Mouse (Mus musculus) neural tube, embryonic 13.5 days (tissue): Measurements from ENCODE around the gene Ankrd34a. TPM values are rescaled to one million over a fixed set of nuclear protein-coding genes. Genes with fewer than 3 reads are reported as not detected.
A peak's percentile ranks its signal among the peaks of the same experiment; 100 is the strongest.
"Not testable (repeated sequence)": the region's sequence is repeated elsewhere in the genome, so short reads cannot be mapped to it uniquely, and the experiment has no call there.

Experiments used
- ATAC-seq: fragments of 200-750 bp; cut with Nextera tagmentation; 2 replicates; pipeline ENCODE4 v1.8.0; 2017; ENCODE audit warnings: low read depth, mild to moderate bottlenecking, moderate TSS enrichment, moderate library complexity
- H3K27ac ChIP-seq: fragments of 300-500 bp; sonication (generic); replicated peaks from 2 replicates; pipeline ENCODE4 v1.5.1; 2015; ENCODE audit warnings: moderate library complexity, mild to moderate bottlenecking, inconsistent platforms
- H3K27me3 ChIP-seq: fragments of 300-500 bp; sonication (generic); 2 replicates; pipeline ENCODE4 v1.6.1; 2015; ENCODE audit warnings: mild to moderate bottlenecking, inconsistent platforms
- H3K36me3 ChIP-seq: fragments of 300-500 bp; sonication (generic); 2 replicates; pipeline ENCODE4 v1.6.1; 2015; ENCODE audit warnings: mild to moderate bottlenecking, inconsistent platforms
- H3K4me1 ChIP-seq: fragments of 300-500 bp; sonication (generic); replicated peaks from 2 replicates; pipeline ENCODE4 v1.6.1; 2015; ENCODE audit warnings: inconsistent platforms
- H3K4me2 ChIP-seq: fragments of 300-500 bp; sonication (generic); 2 replicates; pipeline ENCODE4 v1.6.1; 2015; ENCODE audit warnings: inconsistent platforms, mild to moderate bottlenecking, moderate library complexity
- H3K4me3 ChIP-seq: fragments of 300-500 bp; sonication (generic); 2 replicates; pipeline ENCODE4 v1.5.1; 2015; ENCODE audit warnings: mild to moderate bottlenecking, inconsistent platforms
- H3K9ac ChIP-seq: fragments of 300-500 bp; sonication (generic); 2 replicates; pipeline ENCODE4 v1.6.1; 2015; ENCODE audit warnings: moderate library complexity, mild to moderate bottlenecking, inconsistent platforms
- H3K9me3 ChIP-seq: fragments of 300-500 bp; sonication (generic); 2 replicates; pipeline ENCODE4 v1.6.1; 2016; ENCODE audit warnings: inconsistent platforms
- WGBS: fragments of 180-500 bp; shearing (Covaris S2); methylation state at CpG from one replicate; pipeline ENCODE4 v1.1.7; 2015; 5-methylcytosine and 5-hydroxymethylcytosine counted together
- polyA plus RNA-seq: library from polyadenylated mRNA; unstranded; fragments of >200 nt; fragmentation: Nextera tagmentation; extraction: Ambion mirVana; gene quantifications from 2 replicates; pipeline ENCODE4 v1.2.1, GENCODE M21; 2015

Ankrd34a gene
- polyA plus RNA-seq, 1 experiment from 2014 or later = 11.0 TPM

- H3K4me3 ChIP-seq = peak overlapping the region; percentile 84
- H3K27me3 ChIP-seq = 0 out of 2 replicates have a peak, but pooled peaks cover 3% of the 10 kb centered on the region
- no peak for ATAC-seq
- 13% methylated on average over 10 of the region's 10 CpGs for WGBS
- peak overlapping the region; percentile 98 for H3K9ac ChIP-seq
- H3K9me3 ChIP-seq = no peaks in the 10 kb centered on the region
- H3K4me1 ChIP-seq = peaks cover 81% of the 10 kb centered on the region
- peaks cover 6% of the 10 kb centered on the region for H3K36me3 ChIP-seq
- H3K27ac ChIP-seq = peak overlapping the region; percentile 97
- peak overlapping the region; percentile 82 for H3K4me2 ChIP-seq
Observed at GRCm38 (mm10) chr3:96601941-96602703, 5.7 kb downstream of the Ankrd34a start.

DNA sequence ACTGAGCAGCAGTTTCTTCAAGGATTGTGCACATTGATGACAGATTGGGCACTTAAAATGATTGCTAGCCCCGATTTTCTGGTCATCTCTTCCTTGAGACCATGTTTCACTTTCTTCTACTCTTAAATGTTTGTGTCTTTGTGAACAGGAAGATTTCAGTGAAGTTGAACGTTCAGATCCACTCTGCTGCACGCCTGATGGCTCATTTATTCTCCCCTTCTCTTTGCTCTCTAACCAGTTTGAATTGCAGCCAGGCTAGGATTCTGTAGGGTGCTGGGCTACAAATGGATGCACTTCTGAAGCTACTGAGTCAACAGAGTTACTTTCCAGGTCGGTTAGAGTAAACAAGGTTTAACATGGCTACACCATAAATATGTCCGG, 6.3 kb downstream of the Ankrd34a start:
- Histone ChIP-seq H3K36me3 (peaks cover 6% of the 10 kb centered on the region), H3K4me2 (peak overlapping the region; percentile 82), H3K9me3 (no peaks in the 10 kb centered on the region), H3K27ac (peak overlapping the region; percentile 97), H3K9ac (peak overlapping the region; percentile 98), H3K27me3 (0 out of 2 replicates have a peak, but pooled peaks cover 3% of the 10 kb centered on the region), H3K4me1 (peaks cover 78% of the 10 kb centered on the region), H3K4me3 (peak overlapping the region; percentile 84)
- ATAC-seq = no peak
- WGBS = 22% methylated on average over 5 of the region's 5 CpGs

- ATAC-seq = no peak
- H3K4me3 ChIP-seq = peak overlapping the region; percentile 84
- peaks cover 6% of the 10 kb centered on the region for H3K36me3 ChIP-seq
- peaks cover 72% of the 10 kb centered on the region for H3K4me1 ChIP-seq
- no peaks in the 10 kb centered on the region for H3K9me3 ChIP-seq
- 36% methylated on average over 5 of the region's 5 CpGs for WGBS
- peak overlapping the region; percentile 82 for H3K4me2 ChIP-seq
- peak overlapping the region; percentile 97 for H3K27ac ChIP-seq
- H3K9ac ChIP-seq = peak overlapping the region; percentile 98
- H3K27me3 ChIP-seq = 0 out of 2 replicates have a peak, but pooled peaks cover 3% of the 10 kb centered on the region
Observed at GRCm38 (mm10) chr3:96603311-96603710, 6.9 kb downstream of the Ankrd34a start.

DNA sequence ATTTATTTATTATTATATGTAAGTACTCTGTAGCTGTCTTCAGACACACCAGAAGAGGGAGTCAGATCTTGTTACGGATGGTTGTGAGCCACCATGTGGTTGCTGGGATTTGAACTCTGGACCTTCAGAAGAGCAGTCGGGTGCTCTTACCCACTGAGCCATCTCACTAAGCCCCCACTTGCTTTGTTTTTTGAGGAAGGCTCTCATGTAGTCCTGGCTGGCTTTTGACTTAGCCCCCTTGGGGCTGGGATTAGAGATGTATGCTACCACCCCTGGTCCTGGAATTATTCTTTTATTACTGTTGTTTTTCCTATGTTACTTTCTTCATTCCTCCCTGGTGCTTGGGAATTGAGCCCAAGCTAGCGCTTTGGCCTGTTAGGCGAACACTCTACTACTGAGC, 9.6 kb downstream of the Ankrd34a start:
- not testable (repeated sequence) for H3K9ac ChIP-seq, H3K27me3 ChIP-seq, H3K9me3 ChIP-seq, H3K36me3 ChIP-seq, H3K27ac ChIP-seq, H3K4me2 ChIP-seq, H3K4me3 ChIP-seq, ATAC-seq
- peaks cover 48% of the 10 kb centered on the region for H3K4me1 ChIP-seq
- WGBS = 91% methylated on average over 4 of the region's 4 CpGs

DNA sequence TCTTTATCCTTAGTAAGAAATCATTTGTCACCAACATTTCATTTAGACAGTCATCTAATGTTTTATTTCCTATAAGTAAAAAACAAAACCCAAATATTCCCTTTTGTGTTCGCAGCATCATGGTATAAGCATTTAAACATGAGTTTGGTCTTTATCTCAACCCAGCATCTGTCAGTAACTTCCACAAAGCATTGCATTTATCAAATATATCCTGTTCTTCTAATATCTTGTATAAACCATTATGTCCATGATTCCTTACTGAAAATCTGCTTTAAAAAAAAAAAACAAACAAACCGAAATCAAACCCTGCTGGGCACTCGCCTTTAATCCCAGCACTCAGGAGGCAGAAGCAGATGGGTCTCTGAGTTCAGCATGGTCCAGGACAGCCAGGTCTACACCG, 10.2 kb downstream of the Ankrd34a start:
- 89% methylated on average over 4 of the region's 4 CpGs for WGBS
- no peaks in the 10 kb centered on the region for H3K27me3 ChIP-seq
- peaks cover 9% of the 10 kb centered on the region for H3K36me3 ChIP-seq
- H3K9ac ChIP-seq = no peak overlapping the region
- no peak overlapping the region for H3K4me2 ChIP-seq
- no peak overlapping the region for H3K4me3 ChIP-seq
- no peak overlapping the region for H3K27ac ChIP-seq
- H3K9me3 ChIP-seq = no peaks in the 10 kb centered on the region
- no peak for ATAC-seq
- peaks cover 48% of the 10 kb centered on the region for H3K4me1 ChIP-seq

- no peak overlapping the region for H3K9ac ChIP-seq
- no peaks in the 10 kb centered on the region for H3K27me3 ChIP-seq
- no peak overlapping the region for H3K27ac ChIP-seq
- H3K4me3 ChIP-seq = no peak overlapping the region
- 95% methylated on average over 3 of the region's 3 CpGs for WGBS
- ATAC-seq = no peak
- no peaks in the 10 kb centered on the region for H3K9me3 ChIP-seq
- H3K4me1 ChIP-seq = no peaks in the 10 kb centered on the region
- H3K36me3 ChIP-seq = peaks cover 77% of the 10 kb centered on the region
- H3K4me2 ChIP-seq = no peak overlapping the region
Observed at GRCm38 (mm10) chr3:96617941-96618340, 21.5 kb downstream of the Ankrd34a start.

GRCm38 (mm10) chr3:96623201-96623600, 26.8 kb downstream of the Ankrd34a start:
- H3K36me3 ChIP-seq = peaks cover 79% of the 10 kb centered on the region
- no peak overlapping the region for H3K27ac ChIP-seq
- no peaks in the 10 kb centered on the region for H3K9me3 ChIP-seq
- H3K4me2 ChIP-seq = no peak overlapping the region
- no peaks in the 10 kb centered on the region for H3K27me3 ChIP-seq
- ATAC-seq = no peak
- no peak overlapping the region for H3K9ac ChIP-seq
- H3K4me3 ChIP-seq = no peak overlapping the region
- no peaks in the 10 kb centered on the region for H3K4me1 ChIP-seq
- 91% methylated on average over 4 of the region's 4 CpGs for WGBS

DNA sequence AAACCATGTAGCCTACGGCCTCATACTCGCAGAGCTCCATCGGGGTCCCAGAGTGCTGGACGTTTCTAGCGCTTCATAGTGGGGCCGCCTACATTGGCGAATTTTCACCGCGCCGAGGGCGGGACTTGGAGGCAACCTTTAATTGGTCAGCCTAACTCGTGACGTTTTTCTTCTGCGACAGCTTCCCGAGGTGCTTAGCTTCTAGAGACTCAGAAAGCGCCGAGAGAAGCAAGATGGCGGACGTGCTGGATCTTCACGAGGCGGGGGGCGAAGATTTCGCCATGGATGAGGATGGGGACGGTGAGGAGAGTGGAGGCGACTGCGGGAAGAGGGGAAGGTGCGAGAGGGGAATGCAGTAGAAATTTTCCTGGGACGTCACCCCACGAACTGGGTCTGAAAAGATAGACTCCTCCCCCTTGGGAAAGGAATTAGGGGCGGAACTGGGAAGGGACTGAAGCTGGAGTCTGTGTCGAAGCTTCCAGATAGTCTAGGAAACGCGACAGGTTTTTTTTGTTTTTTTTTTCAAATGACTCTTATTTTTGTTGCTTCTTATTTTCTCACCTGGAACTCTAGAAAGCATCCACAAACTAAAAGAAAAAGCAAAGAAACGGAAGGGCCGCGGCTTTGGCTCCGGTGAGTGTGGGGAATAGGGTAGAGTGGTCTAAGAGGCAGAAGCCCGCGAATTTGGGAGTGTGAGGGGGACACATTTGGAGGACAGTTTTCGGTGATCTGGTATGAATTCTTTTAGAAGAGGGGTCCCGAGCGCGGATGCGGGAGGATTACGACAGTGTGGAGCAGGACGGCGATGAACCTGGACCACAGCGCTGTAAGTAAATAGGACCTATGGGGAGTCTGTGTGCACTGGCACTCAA, 33.5 kb downstream of the Ankrd34a start, which contains the start of gene Rbm8a:
TSS of gene Rbm8a (plus strand) at position 205 of the 872 bp plus-strand sequence.
- Histone ChIP-seq H3K4me1 (peaks cover 28% of the 10 kb centered on the region), H3K27me3 (no peaks in the 10 kb centered on the region), H3K4me3 (peak within 1 kb of the TSS; percentile 70), H3K27ac (peak within 1 kb of the TSS; percentile 67), H3K36me3 (peaks cover 47% of the 10 kb centered on the region), H3K9me3 (no peaks in the 10 kb centered on the region), H3K9ac (peak within 1 kb of the TSS; percentile 81), H3K4me2 (peak within 1 kb of the TSS; percentile 87)
- 1% methylated on average over 48 of the region's 48 CpGs for WGBS
- ATAC-seq = peak; percentile 91

DNA sequence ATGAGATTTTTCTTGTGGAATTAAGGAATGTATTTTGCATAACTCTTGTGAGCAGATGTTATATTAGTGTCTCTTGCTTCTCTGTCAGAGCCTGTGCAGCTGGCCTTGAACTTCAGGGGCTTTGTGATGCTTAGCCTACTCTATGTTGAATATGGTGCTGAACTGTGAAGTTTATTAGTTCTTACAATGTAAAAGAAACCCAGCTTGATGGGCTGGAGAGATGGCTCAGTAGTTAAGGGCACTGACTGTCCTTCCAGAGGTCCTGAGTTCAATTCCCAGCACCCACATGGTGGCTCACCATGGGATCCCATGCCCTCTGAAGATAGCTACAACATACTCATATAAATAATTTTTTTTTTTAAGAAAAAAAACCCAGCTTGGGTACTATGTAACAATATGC, 35.6 kb downstream of the Ankrd34a start:
- Histone ChIP-seq H3K4me1 (peaks cover 44% of the 10 kb centered on the region), H3K4me2 (no peak overlapping the region)

DNA sequence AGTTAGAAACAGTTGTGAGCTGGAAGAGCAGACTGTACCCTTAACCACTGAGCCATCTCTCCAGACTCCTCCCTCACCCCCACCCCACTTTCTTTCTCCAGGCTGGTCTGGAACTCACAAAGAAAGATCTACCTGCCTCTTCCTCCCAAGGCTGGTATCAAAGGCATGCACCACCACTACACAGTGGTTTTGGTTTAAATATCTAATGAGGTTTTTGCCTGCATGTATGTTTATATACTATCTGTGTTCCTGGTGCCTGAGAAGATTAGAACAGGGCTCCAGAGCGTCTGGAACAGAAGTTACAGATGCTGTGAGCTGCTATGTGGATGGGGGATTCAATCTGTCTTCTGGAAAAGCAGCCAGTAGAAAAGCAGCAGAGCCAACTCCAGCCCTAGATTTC, 37.6 kb downstream of the Ankrd34a start:
- Histone ChIP-seq H3K27me3 (no peaks in the 10 kb centered on the region), H3K4me3 (no peak overlapping the region), H3K4me1 (peaks cover 45% of the 10 kb centered on the region), H3K9ac (no peak overlapping the region), H3K9me3 (no peaks in the 10 kb centered on the region), H3K36me3 (peaks cover 46% of the 10 kb centered on the region), H3K27ac (no peak overlapping the region), H3K4me2 (no peak overlapping the region)
- ATAC-seq = no peak
- 78% methylated on average over 1 of the region's 1 CpGs for WGBS

More for the DNA sequence above, 35.6 kb downstream of the Ankrd34a start:
- Histone ChIP-seq H3K9me3 (no peaks in the 10 kb centered on the region), H3K9ac (no peak overlapping the region), H3K27me3 (no peaks in the 10 kb centered on the region), H3K4me3 (no peak overlapping the region), H3K27ac (no peak overlapping the region), H3K36me3 (peaks cover 32% of the 10 kb centered on the region)
- ATAC-seq = no peak

DNA sequence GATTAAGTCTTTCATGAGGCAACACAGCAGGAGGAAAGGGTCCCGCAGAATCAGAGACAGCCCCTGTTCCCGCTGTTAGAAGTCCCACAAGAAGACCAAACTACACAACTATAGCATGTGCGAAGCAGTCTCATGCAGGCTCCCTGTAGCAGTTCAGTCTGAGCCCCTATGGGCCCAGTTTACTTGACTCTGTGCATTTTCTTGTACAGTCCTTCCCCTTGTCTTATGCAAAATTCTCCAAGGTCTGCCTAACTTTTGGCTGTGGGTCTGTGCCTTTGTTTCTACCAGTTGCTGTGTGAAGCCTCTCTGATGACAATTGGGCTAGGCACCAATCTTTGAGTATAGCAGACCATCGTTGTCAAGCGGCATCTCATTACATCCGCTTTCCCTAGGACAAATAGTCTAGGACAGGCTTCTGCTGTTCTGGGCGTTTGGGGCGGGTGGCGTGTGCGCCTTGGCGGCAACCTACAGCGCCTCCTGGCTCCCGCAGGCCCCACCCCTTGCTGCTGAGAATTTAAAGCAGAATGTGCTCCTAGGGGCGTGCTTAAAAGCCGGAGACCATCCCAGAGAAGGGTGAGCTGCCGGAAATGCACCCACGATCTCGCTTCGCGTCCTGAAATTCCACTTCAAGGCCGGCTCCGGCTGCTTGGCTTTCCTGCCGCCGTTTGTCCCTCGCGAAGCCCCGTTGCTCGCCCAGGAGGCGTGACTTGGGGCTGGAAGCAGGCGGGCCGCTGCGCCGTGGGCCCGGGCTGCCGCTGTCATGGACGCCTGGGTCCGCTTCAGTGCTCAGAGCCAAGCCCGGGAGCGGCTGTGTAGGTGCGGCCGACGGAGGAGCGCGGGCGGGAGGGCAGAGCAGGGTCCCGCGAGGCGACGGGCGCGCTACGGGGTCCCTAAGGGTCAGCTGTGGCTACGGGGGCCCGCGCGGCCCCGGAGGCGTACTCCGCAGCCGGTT, 38.8 kb downstream of the Ankrd34a start, which contains the start of the genes Pex11b and Gm42957:
TSS of gene Pex11b (plus strand) at position 449 of the 952 bp plus-strand sequence.
TSS of gene Gm42957 (plus strand) at position 547 of the 952 bp plus-strand sequence.
- Histone ChIP-seq H3K4me3 (peak within 1 kb of the TSS; percentile 77), H3K4me2 (peak within 1 kb of the TSS; percentile 91), H3K27me3 (no peaks in the 10 kb centered on the region), H3K4me1 (peaks cover 41% of the 10 kb centered on the region), H3K27ac (peak within 1 kb of the TSS; percentile 86), H3K36me3 (peaks cover 57% of the 10 kb centered on the region), H3K9ac (peak within 1 kb of the TSS; percentile 95), H3K9me3 (no peaks in the 10 kb centered on the region)
- peak; percentile 83 for ATAC-seq
- WGBS = 2% methylated on average over 60 of the region's 60 CpGs
